Mouse (Mus musculus) monocyte, adult 2 months (primary cell): ENCODE data around the gene Scoc.

ENCODE experiments used
- DNase-seq, 2 experiments: peaks; one replicate each; pipeline ENCODE4 v3.0.0; 2022; ENCODE audit warnings: low spot score in 2 of 2, low read depth in 1 of 2

Scoc gene

DNA sequence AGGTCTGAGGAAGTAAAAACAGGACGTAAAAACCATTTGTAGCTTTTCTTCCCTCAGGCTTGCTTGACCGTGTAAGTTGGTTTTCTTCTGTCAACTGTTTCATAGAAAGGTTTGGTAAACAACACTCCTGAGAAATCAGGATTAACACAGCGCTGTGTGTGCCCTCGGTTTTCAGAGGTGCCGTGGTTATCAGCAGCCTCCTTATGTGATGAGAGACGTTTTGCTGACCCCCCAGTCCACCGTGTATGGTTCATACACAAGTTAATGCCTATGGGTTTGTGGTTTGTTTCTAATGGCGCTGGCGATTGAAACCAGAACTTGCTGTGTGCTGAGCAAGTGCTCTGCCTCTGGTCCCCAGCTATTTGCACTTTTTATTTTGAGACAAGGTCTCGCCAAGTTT, 52.6 kb downstream of the Scoc start:
- no peak for DNase-seq

DNA sequence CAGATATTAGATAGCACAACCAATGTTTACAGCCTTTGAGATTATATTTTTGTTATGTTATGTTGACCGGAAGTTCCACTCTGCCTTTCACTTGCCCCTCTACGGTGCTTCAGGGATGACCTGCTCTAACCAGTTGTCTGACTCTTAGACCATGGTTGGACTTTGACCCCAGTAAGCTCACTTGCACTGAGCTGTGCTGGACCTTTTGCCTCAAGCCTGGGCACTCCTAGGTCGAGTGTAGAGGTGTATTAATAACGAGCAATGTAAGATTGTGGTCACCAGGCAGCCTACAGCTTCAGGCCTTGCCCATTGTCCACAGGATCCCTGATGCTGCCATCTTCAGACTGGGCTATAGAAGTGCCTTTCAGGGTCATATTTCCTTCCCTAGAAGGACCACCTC, 60.5 kb downstream of the Scoc start:
- DNase-seq = no peak

DNA sequence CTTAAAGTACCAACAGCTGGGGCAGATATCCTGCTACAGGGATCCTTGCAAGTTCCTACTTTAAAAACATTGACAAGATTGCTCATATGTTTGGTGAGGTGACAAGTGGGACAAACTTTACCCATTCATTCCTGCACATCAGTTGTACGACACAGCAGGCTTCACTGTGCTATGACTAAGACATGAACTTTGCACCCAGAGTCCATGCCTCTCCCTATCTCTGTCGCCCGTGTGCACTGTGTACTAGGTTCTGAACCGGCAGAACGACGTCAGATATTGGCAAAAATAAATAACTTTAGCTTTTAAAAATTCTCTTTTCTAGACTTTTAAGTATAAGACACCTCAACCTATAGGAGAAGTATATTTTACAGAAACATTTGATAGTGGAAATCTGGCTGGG, 61.5 kb downstream of the Scoc start:
- no peak for DNase-seq

DNA sequence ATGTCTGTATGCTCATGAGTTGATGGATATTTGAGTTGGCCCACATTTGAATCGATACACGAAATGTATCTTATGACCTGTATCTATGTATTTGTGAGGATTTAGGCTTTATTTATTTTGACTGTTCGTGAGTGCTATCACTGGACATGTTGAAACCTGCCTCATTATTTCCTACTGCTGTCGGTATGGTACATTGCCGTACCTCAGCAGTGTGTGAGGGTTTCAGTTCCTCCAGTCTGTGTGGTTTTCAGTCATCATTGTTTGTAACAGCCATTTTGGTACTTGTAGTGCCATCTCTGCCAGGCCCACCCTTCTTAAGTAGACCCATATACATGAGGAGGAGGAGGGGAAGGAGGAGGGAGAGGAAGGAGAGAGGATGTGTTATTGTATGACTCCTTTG, 63.9 kb downstream of the Scoc start:
- no peak for DNase-seq

DNA sequence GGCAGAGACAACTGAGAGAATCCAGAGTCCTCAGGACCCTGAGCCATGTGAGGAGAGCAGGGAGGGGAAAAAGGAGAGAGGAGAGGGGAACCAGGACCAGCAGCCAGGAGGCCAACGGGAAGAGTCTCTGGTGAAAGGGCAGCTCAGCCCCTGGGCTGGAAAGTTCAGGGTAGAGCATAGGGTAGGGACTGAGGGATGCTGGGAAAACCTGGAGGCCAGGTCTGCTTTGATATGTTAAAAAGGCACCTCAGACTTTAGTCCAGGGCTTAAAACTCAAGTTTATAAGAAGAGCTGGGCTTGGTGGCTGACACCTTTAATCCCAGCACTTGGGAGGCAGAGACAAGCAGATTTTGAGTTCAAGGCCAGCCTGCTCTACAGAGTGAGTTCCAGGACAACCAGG, 65.7 kb downstream of the Scoc start:
- DNase-seq = no peak

DNA sequence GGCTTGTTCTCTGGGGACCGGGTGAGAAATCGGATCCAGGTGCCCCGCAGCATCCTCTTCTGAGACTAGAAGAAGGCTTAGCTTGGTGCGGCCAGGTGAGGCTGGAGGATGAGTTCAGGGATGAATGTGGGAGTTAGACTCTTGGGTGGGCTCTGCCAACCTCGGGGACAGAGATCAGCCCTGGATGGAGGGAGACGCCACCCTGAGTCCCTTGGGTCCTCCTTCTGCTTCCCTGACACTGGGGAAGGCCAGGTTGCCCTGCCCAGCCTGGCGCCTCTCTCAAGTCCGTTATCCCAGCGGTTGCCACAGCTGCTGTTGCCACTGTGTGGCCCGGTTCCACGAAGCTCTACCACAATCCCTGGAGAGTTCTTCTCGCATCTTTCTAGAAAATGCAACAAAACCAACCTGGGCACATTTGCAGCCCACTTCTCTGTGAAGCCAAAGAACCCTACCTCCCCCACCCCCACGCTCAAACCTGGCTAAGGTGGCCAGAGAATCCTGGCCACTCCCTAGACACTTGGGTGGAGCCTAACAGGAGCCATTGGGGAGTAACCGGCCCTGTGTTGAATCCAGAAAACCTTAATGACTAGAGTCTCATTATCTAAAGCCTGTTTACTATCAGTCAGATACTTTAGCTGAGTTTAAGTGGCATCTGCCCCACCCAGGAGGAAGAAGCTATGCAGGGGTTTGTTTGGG, 68.0 kb downstream of the Scoc start:
- DNase-seq = no peak

DNA sequence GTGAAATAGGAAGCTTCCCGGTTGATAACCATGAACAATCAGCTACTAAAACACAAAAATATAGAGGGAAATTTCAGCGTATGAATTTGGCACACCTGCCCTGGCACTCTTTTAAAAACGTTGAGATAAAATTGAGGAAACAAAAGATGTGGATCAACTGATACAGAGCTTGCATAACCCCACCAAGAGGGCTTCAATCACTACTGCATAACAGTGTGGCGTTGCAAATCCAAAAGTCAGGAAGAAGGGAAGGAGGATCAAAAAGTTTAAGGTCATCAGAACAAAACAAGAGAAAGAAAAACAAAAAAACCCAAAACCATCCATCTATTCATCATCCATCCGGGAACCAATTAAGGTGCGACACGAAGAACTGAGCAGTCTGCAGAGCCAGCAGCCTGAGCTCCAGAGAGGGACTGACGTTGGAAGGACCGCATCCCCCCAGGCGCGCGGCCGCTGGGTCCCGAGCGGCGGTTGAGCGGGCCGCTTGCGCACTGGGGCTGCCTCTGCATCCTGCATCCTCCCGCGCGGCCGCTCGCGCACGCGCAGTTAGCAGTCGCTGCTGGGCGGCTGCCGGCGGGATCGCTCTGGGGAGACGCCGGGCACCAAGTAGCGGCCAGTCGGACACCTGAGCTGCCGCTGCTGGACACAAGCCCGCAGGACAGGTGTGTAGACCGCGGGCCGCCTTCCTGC, 68.7 kb downstream of the Scoc start, which contains the start of gene Clgn:
TSS of gene Clgn (plus strand) at position 552 of the 690 bp plus-strand sequence.
- no peak for DNase-seq

DNA sequence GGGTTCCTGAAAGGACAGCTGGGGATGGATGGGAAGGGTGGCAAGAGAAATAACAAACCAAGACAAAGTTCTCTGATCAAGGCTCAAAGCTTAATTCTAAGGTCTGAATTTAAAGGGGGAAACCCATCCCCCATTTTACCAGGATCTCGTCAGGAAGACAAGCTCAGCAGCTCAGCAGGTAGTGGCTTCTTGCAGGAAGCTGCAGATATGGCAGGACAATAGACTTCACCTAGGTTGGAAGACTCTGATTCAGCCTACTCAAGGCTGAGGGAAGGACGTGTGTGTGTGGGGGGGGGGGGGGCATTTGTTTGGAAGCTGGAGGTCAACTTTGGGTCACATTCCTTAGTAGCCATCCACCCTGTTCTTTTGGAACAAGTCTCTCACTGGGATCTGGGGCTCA, 75.3 kb downstream of the Scoc start:
- DNase-seq = no peak

DNA sequence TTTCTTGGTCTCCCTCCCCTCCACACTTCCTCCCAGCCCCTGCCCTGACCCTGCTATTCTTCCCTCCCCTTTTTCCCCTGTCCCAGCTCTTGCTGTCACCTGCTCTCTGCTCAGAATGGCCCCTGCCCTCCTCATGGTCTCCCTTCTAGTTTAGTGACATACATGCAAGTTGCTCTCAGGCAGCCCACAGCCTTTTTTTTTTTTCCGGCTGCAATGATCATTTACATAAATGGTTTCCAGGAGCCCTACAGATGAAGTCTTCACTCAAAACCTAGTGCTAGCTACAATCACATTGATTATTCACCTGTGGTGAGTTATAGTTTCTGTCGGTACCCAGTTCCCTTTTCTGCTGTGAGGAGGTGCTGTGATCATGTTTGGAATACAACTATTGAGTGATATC, 77.2 kb downstream of the Scoc start:
- no peak for DNase-seq

DNA sequence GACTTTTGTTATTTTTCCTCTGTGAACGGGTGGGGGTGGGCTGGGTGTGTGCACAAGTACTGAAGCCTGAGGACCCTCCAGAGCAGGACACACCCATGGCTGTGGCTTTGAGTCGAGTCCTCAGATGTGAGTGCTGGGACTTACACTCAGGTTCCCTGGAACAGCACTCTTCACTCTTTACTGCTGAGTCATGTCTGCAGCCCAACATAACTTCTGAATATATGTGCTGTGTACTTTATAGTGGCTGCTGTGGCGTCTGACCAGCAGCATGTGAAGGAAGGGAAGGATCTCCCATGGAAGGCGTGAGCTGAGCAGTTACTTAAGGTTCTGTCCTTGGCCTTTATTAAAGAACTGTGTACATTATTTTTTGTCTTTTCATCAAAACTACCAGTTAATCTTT, 78.0 kb downstream of the Scoc start:
- no peak for DNase-seq
